Comparison of ENCODE assay signal across 8 mouse cellular contexts in the genomic region with DNA sequence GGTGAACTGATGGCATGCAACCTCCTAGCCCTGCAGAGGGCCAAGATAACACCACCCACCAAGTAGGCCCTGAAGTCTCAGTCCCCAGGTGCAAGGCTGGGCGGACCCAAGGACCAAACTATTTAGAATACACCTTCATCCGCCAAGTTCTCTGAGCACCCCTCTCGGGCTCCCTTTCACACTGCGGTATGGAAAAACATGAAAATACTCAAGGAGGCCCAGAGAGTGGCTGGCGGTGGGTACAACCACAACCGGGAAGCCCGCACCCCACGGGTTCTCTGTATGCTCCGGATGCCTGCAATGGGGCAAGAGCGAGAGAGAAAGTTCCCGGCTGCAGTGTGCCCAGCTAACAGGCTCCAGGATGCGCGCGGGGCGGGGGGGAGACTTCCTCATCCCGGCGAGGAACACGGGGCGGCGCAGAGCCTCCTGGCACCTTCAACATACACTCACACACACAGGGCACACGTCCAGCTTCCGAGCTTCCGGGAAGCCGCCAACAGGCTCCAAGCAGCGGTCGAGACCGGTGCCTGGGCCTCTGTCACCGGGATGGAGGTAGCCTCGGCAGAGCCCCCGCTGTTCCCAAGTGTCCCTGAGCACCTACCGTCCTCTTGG. TPM values are rescaled to one million over a fixed set of nuclear protein-coding genes. Genes with fewer than 3 reads are reported as not detected.
DNase-seq lines count a peak whose midpoint lies in the region; ATAC-seq and TF ChIP-seq lines count a peak whose summit lies in the region.

No protein-coding gene starts in this region.

- no peaks in the 10 kb centered on the region for H3K36me3 ChIP-seq in heart, embryonic 16.5 days (ENCODE audit: control insufficient read depth, insufficient read depth)
- H3K36me3 ChIP-seq in liver, postnatal 0 days (replicated peaks; ENCODE audit: insufficient read depth, low read length): no peaks in the 10 kb centered on the region

- H3K4me3 ChIP-seq in embryonic fibroblast, embryonic 13.5 days (ENCODE audit: insufficient read depth, low read length): peak overlapping the region; percentile 67
- H3K4me3 ChIP-seq in heart, embryonic 16.5 days (ENCODE audit: low read length): peak overlapping the region; percentile 68
- peak overlapping the region; percentile 40 for H3K4me3 ChIP-seq in liver, postnatal 0 days (ENCODE audit: low read depth, low read length)

- H3K27ac ChIP-seq in embryonic fibroblast, embryonic 13.5 days (ENCODE audit: insufficient read depth, low read length): no peak overlapping the region
- H3K27ac ChIP-seq in heart, embryonic 16.5 days (ENCODE audit: low read length): no peak overlapping the region
- H3K27ac ChIP-seq in liver, postnatal 0 days (ENCODE audit: low read depth): no peak overlapping the region

- no peak for TF ChIP-seq POLR2A in embryonic fibroblast, embryonic 13.5 days (IDR thresholded peaks at IDR 0.05; ENCODE audit: low read depth, low read length)

- no peak for TF ChIP-seq EP300 in liver, postnatal 0 days (IDR thresholded peaks at IDR 0.05; ENCODE audit: low read depth)

- peak; percentile 18 for DNase-seq in thymus, postnatal 4 days
- DNase-seq in thymus, postnatal 14 days: no peak
- DNase-seq in kidney, postnatal 14 days: peak; percentile 64
- peak; percentile 39 for DNase-seq in liver, postnatal 0 days
- peak; percentile 32 for DNase-seq in retina, postnatal 7 days (ENCODE audit: low read depth, low spot score)
- DNase-seq in thymus, postnatal 0 days (ENCODE audit: low spot score): no peak

- 0 out of 2 replicates have a peak, but pooled peaks cover 3% of the 10 kb centered on the region for H3K4me1 ChIP-seq in embryonic fibroblast, embryonic 13.5 days (ENCODE audit: control insufficient read depth, insufficient read depth, low read length)
- H3K4me1 ChIP-seq in heart, embryonic 16.5 days (ENCODE audit: control insufficient read depth, insufficient read depth, low read length): peaks cover 9% of the 10 kb centered on the region
- no peaks in the 10 kb centered on the region for H3K4me1 ChIP-seq in liver, postnatal 0 days (ENCODE audit: insufficient read depth)

- no peaks in the 10 kb centered on the region for H3K9me3 ChIP-seq in heart, embryonic 16.5 days (replicated peaks; ENCODE audit: control insufficient read depth, low read length)
- no peaks in the 10 kb centered on the region for H3K9me3 ChIP-seq in liver, postnatal 0 days (ENCODE audit: low read length)

- H3K4me2 ChIP-seq in heart, embryonic 16.5 days (ENCODE audit: low read depth, low read length): peak overlapping the region; percentile 72
- H3K4me2 ChIP-seq in liver, postnatal 0 days (ENCODE audit: low read depth, low read length): peak overlapping the region; percentile 74

- ATAC-seq in heart, embryonic 16.5 days (replicated peaks; ENCODE audit: extremely low read depth, insufficient read depth, low FRiP score): 0 out of 2 replicates have a peak, but pooled peaks have one; percentile 30
- ATAC-seq in liver, postnatal 0 days: no peak

- peak overlapping the region; percentile 56 for H3K9ac ChIP-seq in heart, embryonic 16.5 days (ENCODE audit: low read length)
- no peak overlapping the region for H3K9ac ChIP-seq in liver, postnatal 0 days (replicated peaks)

- TF ChIP-seq CTCF in embryonic fibroblast, embryonic 13.5 days (IDR thresholded peaks at IDR 0.05; ENCODE audit: borderline replicate concordance, insufficient read depth, low read length): no peak
- TF ChIP-seq CTCF in liver, postnatal 0 days (IDR thresholded peaks at IDR 0.05; ENCODE audit: low read depth): no peak

- peaks cover 51% of the 10 kb centered on the region for H3K27me3 ChIP-seq in heart, embryonic 16.5 days (ENCODE audit: control insufficient read depth, insufficient read depth, low read length)
- H3K27me3 ChIP-seq in liver, postnatal 0 days (ENCODE audit: insufficient read depth, low read length): peaks cover 52% of the 10 kb centered on the region

- 5% methylated on average over 31 of the region's 31 CpGs for WGBS in heart, embryonic 16.5 days
- 4% methylated on average over 31 of the region's 31 CpGs for WGBS in liver, postnatal 0 days (ENCODE audit: insufficient replicate concordance)

RNA-seq across cellular contexts. Expression of a gene that starts 0.6 kb away (rescaled TPM):
- polyA plus RNA-seq in embryonic fibroblast, embryonic 13.5 days (2011; ENCODE audit: insufficient read length, low read depth, missing spikeins): 2.4 and 5.3 TPM in 2 replicates
- 2.1 and 3.2 TPM in 2 replicates for polyA plus RNA-seq in heart, embryonic 16.5 days (2015; fragmentation: Nextera tagmentation; extraction: Ambion mirVana)
- 1.5 and 1.8 TPM in 2 replicates for polyA plus RNA-seq in liver, postnatal 0 days (2015; fragmentation: Nextera tagmentation; extraction: Ambion mirVana)
- 2.5 and 2.6 TPM in 2 replicates for polyA plus RNA-seq in thymus, postnatal 0 days (2015; fragmentation: Nextera tagmentation; extraction: Ambion mirVana)

Comparison
In these comparisons a context has a peak if more than half of its experiments do, and no peak if none do; other contexts are left out.
1. DNase-seq: peak in thymus, postnatal 4 days (single experiment), kidney, postnatal 14 days (single experiment), liver, postnatal 0 days (single experiment) and retina, postnatal 7 days (single experiment); none in thymus, postnatal 14 days (single experiment) and thymus, postnatal 0 days (single experiment).
2. Peak in every context shown above with its lines, with median percentiles within 50 percentile points of each other: H3K4me3 ChIP-seq.